Mouse (Mus musculus): Measurements from ENCODE around the gene Atxn1l.

Gene Atxn1l

DNA sequence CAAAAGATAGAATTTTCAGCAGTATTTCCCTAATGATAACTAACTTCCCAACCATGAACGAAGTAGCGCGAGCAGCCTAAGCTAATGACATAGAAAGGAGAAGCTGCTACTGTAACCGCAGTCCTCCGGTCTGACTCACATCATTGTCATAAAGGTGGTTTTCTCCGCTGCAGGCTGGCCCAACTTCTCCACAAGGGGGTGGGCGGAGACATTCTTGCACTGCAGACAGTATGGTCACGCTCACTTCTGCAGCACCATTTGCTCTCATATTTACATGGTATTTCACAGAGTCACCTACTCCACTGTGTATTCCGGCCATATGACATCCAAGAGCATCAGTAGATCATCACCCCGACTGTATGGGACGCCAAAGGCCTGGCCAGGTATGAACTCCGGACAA is 13.2 kb upstream of the Atxn1l start:
- ChIA-PET CTCF (interaction anchor here in 2 of 4 experiments (0.6 to 1.6 kb wide), 3 partner anchors 13 to 1904 kb away, joined by 4 to 7 read pairs (median 6); partner anchors contain the start of gene Atxn1l (in 2 of the 2)), POLR2A (interaction anchor here in 2 of 4 experiments (0.6 to 2.9 kb wide), 7 partner anchors 13 to 33 kb away, joined by 3 to 20 read pairs (median 8); partner anchors contain the start of genes Ap1g1 (in 2 of the 2) and Atxn1l (in 2 of the 2))

DNA sequence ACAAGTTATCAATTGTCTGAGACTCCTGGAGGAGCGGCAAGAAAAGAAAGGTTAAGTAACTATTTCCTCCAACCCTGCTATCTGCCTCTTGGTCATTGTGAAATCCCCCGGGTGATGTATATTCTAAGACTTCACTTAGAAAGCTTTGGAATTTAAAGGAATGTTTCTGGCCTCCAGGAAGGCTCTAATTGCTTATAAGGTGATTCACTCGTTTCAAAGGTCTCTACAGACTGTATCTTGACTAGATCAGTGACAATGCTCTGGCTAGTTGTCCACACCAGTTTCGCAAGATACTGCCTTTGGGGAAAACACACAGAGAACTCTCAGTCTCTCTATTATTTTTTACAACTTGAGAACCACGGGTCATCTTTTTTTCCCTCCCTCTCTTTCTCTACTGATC is 12.7 kb upstream of the Atxn1l start:
- POLR2A ChIA-PET = interaction anchor here (0.6 to 2.9 kb wide), 9 partner anchors 11 to 67 kb away, joined by 3 to 20 read pairs (median 4); partner anchors contain the start of genes Ap1g1 (in 3 of the 4) and Atxn1l (in 2 of the 4)
- CTCF ChIA-PET = interaction anchor here in 2 of 4 experiments (0.6 to 1.6 kb wide), 3 partner anchors 12 to 117 kb away, joined by 3 to 18 read pairs (median 6); partner anchors contain the start of gene Atxn1l (in 2 of the 2)

DNA sequence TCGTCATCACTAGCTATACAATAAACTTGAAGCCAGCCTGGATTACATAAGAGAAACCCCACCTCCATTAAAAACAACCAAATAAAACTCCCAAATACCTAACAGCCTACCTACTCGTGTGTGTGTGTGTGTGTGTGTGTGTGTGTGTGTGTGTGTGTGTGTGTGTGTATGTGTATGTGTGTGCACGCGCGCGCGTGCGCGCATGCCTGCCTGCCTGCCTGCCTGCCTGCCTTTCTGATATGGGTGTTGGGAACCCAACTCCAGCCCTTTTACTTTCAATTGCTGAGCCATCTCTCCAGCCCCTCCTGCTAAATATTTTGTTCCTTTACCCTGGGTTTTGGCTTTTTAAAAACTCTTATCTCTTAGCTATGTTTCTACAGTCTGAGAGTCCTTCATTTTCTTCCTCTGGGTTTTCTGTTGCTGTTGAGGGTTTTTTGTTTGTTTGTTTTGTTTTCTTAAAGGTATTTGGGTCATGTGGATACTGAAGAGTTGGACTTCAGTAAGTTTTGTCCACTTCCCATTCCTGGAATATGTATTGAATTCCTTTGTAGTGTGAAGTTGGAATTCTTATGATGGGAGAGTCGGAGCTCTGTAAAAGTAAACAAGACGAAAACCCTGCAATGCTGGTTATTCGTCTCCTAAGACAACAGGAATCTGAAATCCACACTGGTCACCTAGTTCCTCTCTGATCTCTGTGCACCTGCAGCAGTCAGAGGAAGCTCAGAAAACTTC is 10.1 kb upstream of the Atxn1l start:
- CTCF ChIA-PET = interaction anchor here in 2 of 4 experiments (0.6 to 3.2 kb wide), 4 partner anchors 10 to 290 kb away, joined by 3 to 27 read pairs (median 5); partner anchors contain the start of gene Atxn1l (in 1 of the 2)
- POLR2A ChIA-PET = interaction anchor here in 2 of 4 experiments (0.8 to 2.9 kb wide), 7 partner anchors 9 to 70 kb away, joined by 3 to 24 read pairs (median 3); partner anchors contain the start of genes Zfp821 (in 2 of the 2), Ap1g1 (in 1 of the 2) and Atxn1l (in 1 of the 2)

DNA sequence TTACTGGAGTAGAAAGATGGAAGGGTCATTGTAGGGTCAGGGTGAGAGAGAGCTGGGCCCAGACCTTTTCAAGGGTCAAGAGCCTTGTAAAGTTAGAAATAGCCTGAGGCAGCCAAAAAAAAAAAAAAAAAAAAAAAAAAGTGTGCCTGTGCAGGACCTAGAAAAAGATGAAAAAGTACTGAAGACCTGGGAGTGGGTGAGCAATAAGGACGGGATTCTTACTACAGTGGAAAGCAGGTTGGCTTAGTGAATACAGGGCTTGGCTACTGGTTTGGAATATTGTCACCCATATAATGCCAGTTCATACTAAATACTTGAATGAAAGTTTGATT is 476 bp upstream of the Atxn1l start:
- ChIA-PET CTCF (interaction anchor here (0.5 to 2.0 kb wide), 17 partner anchors 9 to 1931 kb away, joined by 3 to 27 read pairs (median 5); partner anchors contain the start of gene Ap1g1 (in 1 of the 4)), POLR2A (interaction anchor here (0.5 to 4.4 kb wide), 20 partner anchors 8 to 1734 kb away, joined by 3 to 32 read pairs (median 10); partner anchors contain the start of genes Ap1g1 (in 2 of the 4) and Zfp821 (in 2 of the 4))

DNA sequence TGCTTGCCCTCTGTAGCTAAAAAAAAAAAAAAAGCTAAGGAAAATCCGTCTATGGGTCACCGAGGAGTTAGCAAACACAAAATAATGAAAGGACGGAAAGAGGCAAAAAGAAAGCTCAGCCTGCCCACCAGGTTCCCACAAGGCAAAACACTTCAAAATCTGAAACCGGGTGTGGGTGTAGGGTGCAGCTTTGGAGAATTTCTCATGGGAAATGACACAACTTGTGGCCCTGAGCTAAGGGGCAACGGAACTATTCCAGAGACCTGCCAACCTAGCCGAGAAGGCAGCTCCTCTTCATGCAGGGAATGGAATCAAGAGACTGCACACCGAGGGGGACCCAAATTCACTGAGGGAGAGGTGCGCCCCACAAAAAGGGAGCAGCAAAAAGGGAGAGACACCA is 720 bp downstream of the Atxn1l start:
- CTCF ChIA-PET = interaction anchor here in 2 of 4 experiments (0.5 to 2.4 kb wide), 10 partner anchors 10 to 1009 kb away, joined by 3 to 27 read pairs (median 5); partner anchors contain the start of gene Zfp821 (in 1 of the 2)
- POLR2A ChIA-PET = interaction anchor here (0.6 to 4.4 kb wide), 31 partner anchors 8 to 1322 kb away, joined by 3 to 32 read pairs (median 6); partner anchors contain the start of genes Ap1g1 (in 3 of the 4), Zfp821 (in 2 of the 4) and Ist1 (in 1 of the 4)

DNA sequence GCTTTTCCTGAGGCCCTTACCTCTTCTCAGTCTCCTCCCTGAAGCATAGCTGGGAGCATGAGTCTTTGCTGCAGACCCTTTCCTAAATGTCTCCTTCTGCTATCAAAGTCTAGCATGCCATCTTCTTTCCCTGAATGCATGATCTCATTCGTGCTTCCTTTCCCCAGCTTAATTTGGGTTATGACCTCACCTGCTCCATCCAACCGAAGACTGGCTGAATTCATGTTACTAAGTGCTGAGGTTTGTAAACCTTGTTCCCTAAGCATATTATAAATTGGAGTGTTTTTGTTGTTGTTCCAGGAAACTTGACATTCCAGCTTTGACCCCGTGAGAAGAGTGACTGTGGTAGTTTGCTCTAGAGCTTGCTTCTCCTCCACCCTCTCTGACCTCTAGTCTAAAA is 3.5 kb downstream of the Atxn1l start:
- POLR2A ChIA-PET = interaction anchor here in 3 of 4 experiments (0.6 to 4.2 kb wide), 6 partner anchors 9 to 46 kb away, joined by 5 to 32 read pairs (median 12); partner anchors contain the start of gene Zfp821 (in 2 of the 3)
- CTCF ChIA-PET = no interaction called here

DNA sequence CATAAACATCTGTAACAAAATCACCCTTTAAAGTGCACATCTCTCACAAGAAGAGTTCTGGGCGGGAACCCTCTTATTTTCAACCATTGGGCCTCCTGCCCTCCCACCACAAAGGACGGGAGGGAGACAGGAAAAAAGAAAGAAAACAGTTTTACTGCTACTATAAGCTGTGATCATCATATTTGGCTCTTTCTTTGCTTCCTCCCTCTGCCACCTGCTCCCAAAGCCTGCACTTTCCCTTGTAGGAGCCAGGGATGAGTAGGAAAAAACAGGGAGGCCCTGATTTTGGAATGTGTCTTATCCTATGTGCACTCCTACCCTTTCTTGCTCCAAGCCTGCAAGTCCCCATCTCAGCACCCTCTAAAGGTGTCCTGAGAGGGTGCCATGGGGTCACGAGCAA is 6.5 kb downstream of the Atxn1l start:
- POLR2A ChIA-PET = interaction anchor here in 2 of 4 experiments (0.6 to 1.5 kb wide), 6 partner anchors 8 to 26 kb away, joined by 3 to 4 read pairs (median 3); partner anchors contain the start of gene Zfp821 (in 2 of the 2)
- CTCF ChIA-PET = no interaction called here

DNA sequence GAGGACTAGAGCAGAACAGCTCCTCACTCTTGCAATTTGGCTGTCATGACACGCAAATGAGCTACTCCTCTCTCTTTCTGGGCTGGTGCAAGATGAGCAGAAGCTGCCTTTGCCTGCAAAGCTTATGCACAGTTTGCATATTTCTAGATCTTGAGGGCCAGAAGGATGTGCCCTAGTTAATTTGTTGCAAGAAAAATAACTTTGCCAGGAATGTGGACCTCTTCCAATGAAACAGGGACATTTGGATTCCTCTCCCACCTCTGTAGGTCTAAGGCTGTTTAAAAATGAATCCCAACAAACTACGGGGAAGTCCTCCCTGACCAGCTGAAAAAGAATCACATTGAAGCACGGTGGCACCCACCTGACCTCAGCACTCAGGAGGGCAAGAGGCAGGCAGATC is 12.4 kb downstream of the Atxn1l start:
- ChIA-PET POLR2A (interaction anchor here (0.6 to 3.3 kb wide), 9 partner anchors 9 to 81 kb away, joined by 3 to 14 read pairs (median 10); partner anchors contain the start of genes Ap1g1 (in 1 of the 4), Atxn1l (in 1 of the 4) and Zfp821 (in 1 of the 4)), CTCF (interaction anchor here in 2 of 4 experiments (0.6 kb wide), 2 partner anchors 260 to 1695 kb away, joined by 3 to 10 read pairs; no protein-coding TSS in a partner anchor)

DNA sequence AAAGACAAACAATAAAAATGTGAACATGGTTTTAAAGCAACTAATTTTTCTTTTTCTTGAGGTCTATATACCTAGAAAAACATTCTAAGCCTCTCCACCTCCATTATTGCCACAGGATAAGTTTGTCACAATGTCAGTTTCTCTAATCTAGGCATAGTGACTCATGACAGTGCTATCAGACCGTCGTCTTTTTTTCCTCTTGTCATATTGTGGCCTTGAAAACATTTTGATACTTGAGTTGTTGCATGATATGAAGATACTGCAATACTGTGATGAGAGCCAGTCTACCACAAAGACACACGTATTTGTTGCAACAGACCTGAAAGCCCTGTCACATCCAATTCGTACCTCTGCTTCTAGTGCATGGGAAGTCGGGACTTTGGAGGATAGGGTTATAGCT is 22.6 kb downstream of the Atxn1l start:
- ChIA-PET CTCF (no interaction called here), POLR2A (no interaction called here)

DNA sequence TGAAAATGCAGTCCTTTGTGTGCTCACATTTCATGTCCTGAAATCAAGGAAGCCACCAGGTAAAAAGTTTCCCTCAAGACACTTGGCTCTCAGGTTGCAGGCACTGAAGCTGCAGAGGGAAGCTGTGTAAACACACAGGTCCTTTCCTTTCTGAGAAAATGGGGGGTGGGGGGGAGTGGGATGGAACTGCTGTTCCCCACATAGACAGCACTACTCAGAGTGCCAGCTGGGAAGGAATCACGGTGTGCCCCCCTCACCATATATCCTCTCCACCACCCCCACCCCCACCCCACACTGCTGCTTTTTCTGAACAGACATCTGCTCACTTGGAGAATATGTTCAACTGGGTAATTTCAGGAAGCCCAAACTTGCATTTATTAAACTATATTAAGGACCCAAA is 25.0 kb downstream of the Atxn1l start:
- ChIA-PET CTCF (interaction anchor here in 2 of 4 experiments (0.6 kb wide), 3 partner anchors 19 to 114 kb away, joined by 3 to 5 read pairs (median 3); no protein-coding TSS in a partner anchor), POLR2A (interaction anchor here in 2 of 4 experiments (0.7 to 1.1 kb wide), 2 partner anchors 12 to 23 kb away, joined by 3 to 4 read pairs; no protein-coding TSS in a partner anchor)

DNA sequence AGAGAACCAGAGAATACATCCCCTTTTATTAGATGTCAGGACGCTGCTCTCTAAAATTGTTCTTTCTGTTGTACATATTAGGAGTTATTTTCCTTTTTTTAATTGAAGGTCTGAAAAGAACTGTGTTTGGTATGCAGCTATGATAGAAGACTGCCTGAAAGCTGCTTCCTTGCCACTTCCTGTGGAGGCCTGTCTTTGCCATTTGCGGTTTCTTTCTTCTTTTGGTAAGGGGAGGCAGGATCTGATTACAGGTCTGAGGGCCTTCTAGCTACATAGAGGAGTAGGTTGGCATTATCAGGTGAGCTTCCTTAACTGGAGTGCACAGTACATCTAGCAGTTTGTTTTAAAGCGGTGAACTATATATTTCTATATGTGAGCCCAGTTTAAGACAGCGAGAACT is 29.6 kb downstream of the Atxn1l start:
- ChIA-PET CTCF (interaction anchor here in 2 of 4 experiments (1.1 to 1.3 kb wide), 2 partner anchors 11 to 20 kb away, joined by 3 read pairs; no protein-coding TSS in a partner anchor), POLR2A (interaction anchor here in 3 of 4 experiments (1.0 to 3.9 kb wide), 5 partner anchors 13 to 23 kb away, joined by 3 to 89 read pairs (median 4); partner anchors contain the start of gene Ist1 (in 2 of the 3))

DNA sequence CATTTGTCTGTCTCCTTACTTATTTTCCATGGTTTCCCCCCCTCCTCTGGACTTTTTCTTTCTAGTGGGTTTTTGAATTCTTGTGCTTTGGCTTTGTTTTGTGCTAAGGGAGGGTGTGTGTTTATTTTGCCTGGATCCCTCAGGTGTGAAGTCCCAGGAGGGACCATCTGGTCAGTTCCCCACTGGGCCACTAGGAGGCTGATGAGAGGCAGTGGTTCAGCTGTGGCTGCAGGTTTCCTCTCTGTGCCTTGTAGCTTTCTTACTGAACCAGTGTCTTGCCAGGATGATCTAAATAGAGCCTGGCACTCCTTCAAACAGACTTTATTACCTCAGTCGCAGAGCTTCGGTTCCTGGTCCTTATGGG is 30.7 kb downstream of the Atxn1l start:
- ChIA-PET POLR2A (interaction anchor here (0.9 to 3.9 kb wide), 20 partner anchors 12 to 162 kb away, joined by 3 to 89 read pairs (median 8); partner anchors contain the start of genes Ap1g1 (in 3 of the 4), Ist1 (in 3 of the 4), Atxn1l (in 2 of the 4) and Dhodh (in 1 of the 4)), CTCF (interaction anchor here in 3 of 4 experiments (0.7 to 2.7 kb wide), 8 partner anchors 10 to 93 kb away, joined by 3 to 13 read pairs (median 3); partner anchors contain the start of gene Ist1 (in 1 of the 3))

DNA sequence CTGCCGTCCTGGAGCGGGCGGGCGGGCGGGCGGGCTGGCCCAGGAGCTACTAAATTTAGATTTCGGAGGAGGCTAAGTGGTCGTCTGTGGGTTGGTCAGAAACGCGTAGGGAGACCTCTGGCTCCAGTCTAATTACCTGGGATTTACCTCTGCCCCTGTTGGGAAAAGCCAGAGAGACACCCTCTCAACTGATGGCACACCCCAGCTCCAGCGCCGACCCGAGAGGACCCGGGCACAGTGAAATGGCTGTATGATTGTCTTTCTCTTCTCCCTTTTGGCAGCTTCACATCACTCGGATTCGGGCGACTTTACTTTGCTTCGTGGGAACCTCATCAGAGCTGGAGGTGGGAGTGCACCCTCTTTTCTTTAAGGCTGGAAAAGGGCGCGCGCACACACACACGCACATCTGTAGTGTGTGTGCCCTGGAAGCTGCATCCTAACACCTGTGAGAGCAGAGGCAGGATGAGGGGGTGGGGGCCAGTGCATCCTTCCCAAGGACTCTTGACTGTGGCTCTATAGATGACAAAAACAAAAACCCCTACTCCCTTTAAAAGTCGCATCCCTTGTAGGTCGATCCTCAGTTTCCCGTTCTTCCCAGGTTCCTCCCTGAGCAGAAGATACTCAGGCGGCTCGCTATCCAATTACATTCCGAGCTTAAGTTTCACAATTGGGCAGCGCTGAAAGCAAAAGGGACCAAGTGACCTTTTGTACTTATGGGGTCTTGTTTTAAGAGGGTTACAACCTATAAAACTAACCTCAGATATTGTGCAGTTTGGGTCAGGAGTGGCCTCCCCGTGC is 31.3 kb downstream of the Atxn1l start:
- POLR2A ChIA-PET = interaction anchor here (0.6 to 3.9 kb wide), 36 partner anchors 8 to 439 kb away, joined by 3 to 89 read pairs (median 5); partner anchors contain the start of genes Ap1g1 (in 3 of the 4), Ist1 (in 3 of the 4), Atxn1l (in 2 of the 4) and Dhodh (in 2 of the 4)
- CTCF ChIA-PET = interaction anchor here in 3 of 4 experiments (0.5 to 2.7 kb wide), 12 partner anchors 10 to 913 kb away, joined by 3 to 13 read pairs (median 4); partner anchors contain the start of genes Ist1 (in 2 of the 3) and Dhodh (in 1 of the 3)

DNA sequence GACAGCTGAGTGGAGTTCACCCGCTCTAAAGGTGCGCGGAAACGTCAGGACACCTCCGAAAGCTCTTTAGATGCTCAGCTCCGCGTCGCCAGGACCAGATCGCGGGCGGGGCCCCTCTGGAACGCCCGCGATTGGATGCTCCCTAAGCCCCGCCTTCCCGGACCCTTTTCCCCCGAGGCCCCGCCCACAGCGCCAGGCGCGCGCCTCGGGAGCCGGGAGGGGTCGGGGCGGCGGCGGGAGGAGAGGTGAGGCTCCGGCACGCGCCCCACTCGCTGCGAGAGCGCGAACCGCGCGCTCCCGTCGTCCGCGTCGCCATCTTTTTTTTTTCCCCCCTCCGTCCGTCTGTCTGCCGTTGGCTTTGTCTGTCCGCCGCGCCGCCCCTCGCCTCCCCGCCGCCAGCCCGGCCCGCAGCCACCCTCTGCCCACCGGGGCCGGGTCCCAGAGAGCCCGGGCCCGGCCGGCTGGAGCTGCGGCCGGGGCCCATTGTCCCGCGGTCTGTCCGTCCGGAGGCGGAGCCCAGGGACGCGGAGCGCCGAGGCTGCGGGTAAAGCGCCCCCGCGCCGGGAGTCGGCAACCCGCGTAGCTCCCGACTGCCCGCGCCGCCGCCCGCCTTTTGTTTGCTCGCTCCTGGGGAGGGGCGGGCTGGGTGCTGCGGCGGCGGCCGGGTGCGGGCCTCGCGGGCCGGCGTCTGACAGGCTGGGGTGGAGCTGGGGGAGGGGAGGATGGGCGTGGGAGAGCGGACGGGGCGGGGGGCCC is 32.0 kb downstream of the Atxn1l start, which contains the start of gene Zfp821:
Zfp821 (plus strand) TSS at position 227 of the 756 bp plus-strand sequence.
- CTCF ChIA-PET = interaction anchor here in 3 of 4 experiments (0.5 to 2.7 kb wide), 7 partner anchors 13 to 912 kb away, joined by 3 to 13 read pairs (median 4); partner anchors contain the start of genes Ist1 (in 2 of the 3) and Dhodh (in 1 of the 3)
- POLR2A ChIA-PET = interaction anchor here (0.6 to 3.9 kb wide), 51 partner anchors 9 to 942 kb away, joined by 3 to 89 read pairs (median 5); partner anchors contain the start of genes Ap1g1 (in 3 of the 4), Ist1 (in 3 of the 4), Atxn1l (in 2 of the 4) and Dhodh (in 2 of the 4)

DNA sequence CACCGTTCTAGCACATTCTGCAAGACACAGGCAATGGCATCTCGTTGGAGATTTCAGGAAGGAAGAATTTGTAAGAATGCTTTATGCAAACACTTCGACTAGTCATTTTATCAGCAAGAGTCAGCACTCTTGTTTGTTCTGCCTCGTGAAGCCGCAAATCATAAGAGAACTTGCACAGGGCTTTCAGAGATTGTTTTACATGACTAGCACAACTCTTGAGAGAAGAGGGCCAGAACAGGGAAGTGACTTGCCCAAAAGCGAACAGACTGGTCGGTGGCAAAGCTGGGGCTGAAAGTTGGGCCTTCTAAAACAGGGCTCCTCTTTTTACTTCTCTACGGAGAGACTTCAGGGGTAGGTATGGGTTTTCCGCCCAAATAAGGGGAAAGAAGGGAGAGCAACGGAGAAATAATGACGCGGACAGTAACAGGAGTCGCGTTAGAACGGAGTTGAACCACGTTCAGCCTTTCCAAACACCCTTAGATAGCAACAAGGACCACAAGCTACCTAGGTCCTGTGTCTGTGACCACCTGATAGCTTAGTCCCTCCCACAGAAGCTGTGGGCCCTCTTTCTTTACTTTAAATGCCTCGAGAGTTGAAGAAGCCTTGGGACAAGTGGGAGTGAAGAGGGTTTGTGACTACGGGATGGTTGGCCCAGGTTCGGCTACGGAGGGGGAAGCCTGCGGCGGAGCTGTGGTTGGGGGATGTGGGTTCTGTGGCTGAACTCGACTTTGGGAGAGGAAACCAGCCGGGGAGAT is 32.8 kb downstream of the Atxn1l start:
- ChIA-PET CTCF (interaction anchor here in 1 of 4 experiments (1.4 to 2.7 kb wide), 2 partner anchors 12 to 32 kb away, joined by 5 to 13 read pairs; partner anchors contain the start of gene Ist1), POLR2A (interaction anchor here (0.6 to 3.9 kb wide), 42 partner anchors 8 to 941 kb away, joined by 3 to 89 read pairs (median 5); partner anchors contain the start of genes Ap1g1 (in 3 of the 4), Ist1 (in 3 of the 4), Atxn1l (in 2 of the 4) and Dhodh (in 2 of the 4))

Data from embryonic stem cell, embryonic (primary cell).